Mouse (Mus musculus) stomach, embryonic 16.5 days (tissue): ENCODE measurements around the gene Dab2ip. TPM values are rescaled to one million over a fixed set of nuclear protein-coding genes. Genes with fewer than 3 reads are reported as not detected.
A peak's percentile ranks its signal among the peaks of the same experiment; 100 is the strongest.

Experiments
- ATAC-seq: fragments of 200-750 bp; cut with Nextera tagmentation; 2 replicates; pipeline ENCODE4 v1.8.0; 2017; ENCODE audit warnings: moderate number of reproducible peaks, moderate TSS enrichment; ENCODE audit not compliant: insufficient read depth, low FRiP score
- H3K27ac ChIP-seq: fragments of 300-500 bp; sonication (generic); 2 replicates; pipeline ENCODE4 v1.5.1; 2014; ENCODE audit warnings: low read length
- H3K27me3 ChIP-seq: fragments of 300-500 bp; sonication (generic); 2 replicates; pipeline ENCODE4 v1.6.1; 2014; ENCODE audit warnings: low read length, control low read depth, mixed read lengths; ENCODE audit not compliant: control insufficient read depth, insufficient read depth
- H3K36me3 ChIP-seq: fragments of 300-500 bp; sonication (generic); 2 replicates; pipeline ENCODE4 v1.6.1; 2014; ENCODE audit warnings: low read length; ENCODE audit not compliant: control insufficient read depth, insufficient read depth
- H3K4me1 ChIP-seq: fragments of 300-500 bp; sonication (generic); 2 replicates; pipeline ENCODE4 v1.6.1; 2014; ENCODE audit warnings: low read length, control low read depth, mixed read lengths; ENCODE audit not compliant: control insufficient read depth, insufficient read depth
- H3K4me2 ChIP-seq: fragments of 300-500 bp; sonication (generic); 2 replicates; pipeline ENCODE4 v1.6.1; 2014; ENCODE audit warnings: low read depth, low read length, mixed read lengths
- H3K4me3 ChIP-seq: fragments of 300-500 bp; sonication (generic); replicated peaks from 2 replicates; pipeline ENCODE4 v1.5.1; 2014; ENCODE audit warnings: mild to moderate bottlenecking, low read length
- H3K9ac ChIP-seq: fragments of 300-500 bp; sonication (generic); 2 replicates; pipeline ENCODE4 v1.6.1; 2014; ENCODE audit warnings: low read length
- H3K9me3 ChIP-seq: fragments of 300-500 bp; sonication (generic); replicated peaks from 2 replicates; pipeline ENCODE4 v1.6.1; 2016; ENCODE audit warnings: low read length, control low read depth; ENCODE audit not compliant: control insufficient read depth
- WGBS: fragments of 180-500 bp; shearing (Covaris S2); extraction: QIAGEN DNeasy Blood & Tissue Kit; methylation state at CpG from one replicate; pipeline ENCODE4 v1.1.7; 2014; 5-methylcytosine and 5-hydroxymethylcytosine counted together
- polyA plus RNA-seq: library from polyadenylated mRNA; unstranded; fragments of >200 nt; fragmentation: Nextera tagmentation; extraction: Ambion mirVana; gene quantifications from 2 replicates; pipeline ENCODE4 v1.2.1, GENCODE M21; 2015

Dab2ip gene
- polyA plus RNA-seq, 1 experiment from 2014 or later, result 31.2 TPM

DNA sequence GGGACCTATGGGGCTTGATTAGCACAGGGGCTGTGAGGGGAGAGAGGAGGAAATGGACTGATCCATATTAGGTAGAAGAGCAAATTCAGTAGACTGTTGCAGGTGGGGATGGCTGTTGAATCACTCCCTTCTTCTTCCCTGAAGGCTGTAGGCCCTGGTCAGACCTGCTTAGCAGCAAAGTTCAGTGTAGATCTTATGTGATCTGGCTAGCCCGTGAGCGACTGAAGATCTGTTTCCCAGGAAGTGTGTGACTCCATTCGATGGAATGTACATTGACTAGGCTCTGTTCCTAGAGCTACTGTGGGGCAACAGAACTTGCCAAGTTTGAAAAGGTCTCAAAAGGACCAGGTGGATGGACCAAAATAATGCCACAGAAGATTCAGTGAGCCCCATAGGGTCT lies 145.2 kb downstream of the Dab2ip start:
- H3K27ac ChIP-seq, result peak overlapping the region; percentile 81
- ATAC-seq, result no peak

DNA sequence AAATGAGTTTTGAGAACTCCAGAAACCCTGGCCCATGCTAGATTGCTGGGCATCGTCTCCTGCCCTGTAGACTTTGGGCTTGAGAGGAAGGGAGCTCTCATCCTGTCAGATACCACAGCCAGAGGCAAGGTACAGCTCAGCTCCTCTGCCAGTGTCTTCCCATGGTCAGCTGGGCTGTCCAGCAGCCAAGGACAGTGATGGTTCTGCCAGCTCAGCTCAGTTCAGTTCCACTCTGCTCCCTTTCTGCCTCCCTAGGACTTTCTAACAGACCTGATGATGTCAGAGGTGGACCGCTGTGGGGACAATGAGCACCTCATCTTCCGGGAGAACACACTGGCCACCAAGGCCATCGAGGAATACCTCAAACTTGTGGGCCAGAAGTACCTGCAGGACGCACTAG lies 154.5 kb downstream of the Dab2ip start:
- Histone ChIP-seq H3K27ac (no peak overlapping the region), H3K9me3 (no peaks in the 10 kb centered on the region), H3K4me2 (no peak overlapping the region), H3K4me1 (peaks cover 11% of the 10 kb centered on the region; the same call in 1 of the 2 replicates), H3K4me3 (no peak overlapping the region), H3K27me3 (no peaks in the 10 kb centered on the region), H3K36me3 (peaks cover 25% of the 10 kb centered on the region), H3K9ac (no peak overlapping the region)
- no peak for ATAC-seq
- 93% methylated on average over 5 of the region's 5 CpGs for WGBS

More for the DNA sequence above, 145.2 kb downstream of the Dab2ip start:
- Histone ChIP-seq H3K4me2 (no peak overlapping the region), H3K4me3 (no peak overlapping the region), H3K36me3 (peaks cover 5% of the 10 kb centered on the region; the same call in 1 of the 2 replicates), H3K9me3 (no peaks in the 10 kb centered on the region), H3K4me1 (peaks cover 48% of the 10 kb centered on the region), H3K9ac (no peak overlapping the region), H3K27me3 (no peaks in the 10 kb centered on the region)
- WGBS, result 68% methylated on average over 3 of the region's 3 CpGs

DNA sequence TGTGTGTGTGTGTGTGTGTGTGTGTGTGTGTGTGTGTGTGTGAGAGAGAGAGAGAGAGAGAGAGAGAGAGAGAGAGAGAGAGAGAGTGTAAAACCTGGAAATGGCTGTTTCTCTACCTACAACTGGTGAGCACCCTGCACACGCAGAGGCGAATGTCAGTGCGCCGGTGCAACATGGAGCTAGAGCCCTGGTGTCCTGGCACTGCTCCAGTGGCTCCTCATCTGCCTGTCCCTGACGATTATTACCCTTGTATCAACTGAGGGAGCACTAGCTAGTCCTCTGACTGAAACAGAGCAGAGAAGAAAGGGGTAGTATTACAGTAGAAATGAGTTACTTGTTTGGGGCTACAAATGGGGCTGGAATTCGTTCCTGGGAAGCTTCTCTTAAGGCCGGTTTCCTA lies 155.4 kb downstream of the Dab2ip start:
- 85% methylated on average over 7 of the region's 7 CpGs for WGBS
- H3K4me1 ChIP-seq, result peaks cover 11% of the 10 kb centered on the region; the same call in 1 of the 2 replicates

DNA sequence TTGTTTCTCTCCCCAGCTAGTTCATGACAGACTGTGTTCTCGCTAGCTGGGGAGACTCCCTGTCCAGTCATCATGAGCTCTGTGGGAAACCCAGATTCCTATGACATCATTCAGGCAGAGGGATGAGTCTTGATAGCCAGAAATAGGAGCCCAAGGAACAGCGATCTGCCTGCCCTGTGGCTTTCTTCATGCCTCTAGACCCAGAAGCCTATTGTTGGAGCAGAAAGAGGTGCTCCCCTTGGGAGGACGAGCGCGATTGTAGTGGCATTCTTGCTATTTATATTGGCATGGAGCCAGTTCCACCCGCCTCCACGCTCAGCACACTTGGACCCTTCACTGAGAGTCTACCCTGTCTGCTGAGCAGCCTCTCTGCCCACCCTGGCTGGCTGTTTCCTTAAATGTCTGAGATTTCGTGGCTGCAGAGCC lies 156.7 kb downstream of the Dab2ip start:
- peaks cover 11% of the 10 kb centered on the region; the same call in 1 of the 2 replicates for H3K4me1 ChIP-seq
- no peaks in the 10 kb centered on the region for H3K27me3 ChIP-seq
- no peak overlapping the region for H3K4me3 ChIP-seq
- no peak overlapping the region for H3K9ac ChIP-seq
- no peak overlapping the region for H3K27ac ChIP-seq
- no peak for ATAC-seq
- peaks cover 19% of the 10 kb centered on the region for H3K36me3 ChIP-seq
- 35% methylated on average over 8 of the region's 8 CpGs for WGBS
- H3K9me3 ChIP-seq, result no peaks in the 10 kb centered on the region
- H3K4me2 ChIP-seq, result no peak overlapping the region

More for the DNA sequence above, 155.4 kb downstream of the Dab2ip start:
- Histone ChIP-seq H3K4me2 (no peak overlapping the region), H3K9ac (no peak overlapping the region), H3K4me3 (no peak overlapping the region), H3K36me3 (peaks cover 22% of the 10 kb centered on the region), H3K27ac (no peak overlapping the region), H3K9me3 (no peaks in the 10 kb centered on the region), H3K27me3 (no peaks in the 10 kb centered on the region)
- ATAC-seq, result no peak

DNA sequence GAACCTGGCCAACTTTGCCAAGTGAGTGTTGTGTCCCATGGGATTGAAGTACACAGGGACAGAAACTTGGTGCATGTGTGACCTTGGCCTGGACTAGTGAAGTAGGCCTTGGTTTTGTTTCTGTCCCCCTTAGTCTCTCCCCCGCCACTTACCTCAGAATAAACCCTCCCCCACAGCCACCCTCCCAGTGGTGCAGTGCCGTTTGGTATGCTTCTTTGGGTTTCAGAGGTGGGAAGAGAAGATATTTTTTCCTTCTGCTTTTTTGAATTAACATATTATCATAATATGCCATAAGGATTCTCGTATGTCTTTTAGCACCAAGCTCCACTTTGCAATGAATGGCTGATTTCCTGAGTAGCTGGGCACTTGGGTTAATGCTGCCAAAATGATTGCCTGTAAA lies 157.4 kb downstream of the Dab2ip start:
- H3K9me3 ChIP-seq, result no peaks in the 10 kb centered on the region
- H3K27ac ChIP-seq, result no peak overlapping the region
- peaks cover 11% of the 10 kb centered on the region; the same call in 1 of the 2 replicates for H3K4me1 ChIP-seq
- no peak for ATAC-seq
- H3K4me3 ChIP-seq, result no peak overlapping the region
- no peak overlapping the region for H3K4me2 ChIP-seq
- no peaks in the 10 kb centered on the region for H3K27me3 ChIP-seq
- 89% methylated on average over 3 of the region's 3 CpGs for WGBS
- H3K36me3 ChIP-seq, result peaks cover 17% of the 10 kb centered on the region
- H3K9ac ChIP-seq, result no peak overlapping the region

DNA sequence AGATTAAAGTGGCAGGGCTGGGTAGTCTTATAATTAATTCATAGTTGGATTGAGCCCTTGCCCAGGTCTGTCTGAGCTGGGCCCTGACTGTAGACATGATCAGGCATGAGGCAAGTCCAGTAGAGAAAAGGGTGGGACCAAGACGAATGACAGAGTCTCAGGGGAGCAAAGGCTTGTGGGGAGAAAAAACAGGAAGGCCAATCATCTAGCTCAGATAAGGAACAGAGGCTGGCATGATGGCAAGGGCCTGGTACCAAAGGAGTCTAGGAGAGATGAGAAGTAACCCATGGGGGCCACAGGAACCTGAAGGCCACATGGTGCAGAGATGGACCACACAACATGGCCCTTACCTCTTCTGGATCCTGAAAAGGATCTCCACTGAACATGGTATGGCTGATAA lies 158.1 kb downstream of the Dab2ip start:
- H3K36me3 ChIP-seq, result peaks cover 22% of the 10 kb centered on the region
- peaks cover 11% of the 10 kb centered on the region; the same call in 1 of the 2 replicates for H3K4me1 ChIP-seq
- H3K9ac ChIP-seq, result no peak overlapping the region
- no peak overlapping the region for H3K27ac ChIP-seq
- no peaks in the 10 kb centered on the region for H3K27me3 ChIP-seq
- no peak for ATAC-seq
- H3K4me2 ChIP-seq, result no peak overlapping the region
- no peak overlapping the region for H3K4me3 ChIP-seq
- no peaks in the 10 kb centered on the region for H3K9me3 ChIP-seq
- WGBS, result 52% methylated on average over 1 of the region's 1 CpGs

DNA sequence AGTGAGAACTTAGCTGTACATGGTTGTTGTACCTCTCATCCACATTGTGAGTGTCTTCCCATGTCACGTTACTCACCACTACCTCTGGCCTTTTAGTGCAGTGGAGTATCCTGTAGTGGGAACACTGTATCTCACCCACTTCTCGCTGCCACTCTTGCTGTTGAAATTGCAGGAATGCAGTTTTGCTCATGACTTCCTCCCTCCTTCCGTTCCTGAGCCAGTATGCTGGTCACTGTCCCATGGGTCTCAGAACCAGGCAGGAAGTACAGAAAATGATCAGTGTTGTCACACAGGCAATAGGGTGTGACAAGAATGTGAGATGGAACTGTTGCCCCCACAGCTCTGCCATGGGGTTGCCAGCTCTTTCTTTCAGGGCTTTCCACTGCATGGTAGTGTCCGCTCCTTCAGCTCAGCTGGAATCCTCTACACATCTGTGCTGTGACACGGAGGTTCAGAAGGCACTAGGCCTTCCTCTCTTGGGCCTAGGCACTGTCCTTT lies 160.0 kb downstream of the Dab2ip start:
- peaks cover 30% of the 10 kb centered on the region for H3K36me3 ChIP-seq

DNA sequence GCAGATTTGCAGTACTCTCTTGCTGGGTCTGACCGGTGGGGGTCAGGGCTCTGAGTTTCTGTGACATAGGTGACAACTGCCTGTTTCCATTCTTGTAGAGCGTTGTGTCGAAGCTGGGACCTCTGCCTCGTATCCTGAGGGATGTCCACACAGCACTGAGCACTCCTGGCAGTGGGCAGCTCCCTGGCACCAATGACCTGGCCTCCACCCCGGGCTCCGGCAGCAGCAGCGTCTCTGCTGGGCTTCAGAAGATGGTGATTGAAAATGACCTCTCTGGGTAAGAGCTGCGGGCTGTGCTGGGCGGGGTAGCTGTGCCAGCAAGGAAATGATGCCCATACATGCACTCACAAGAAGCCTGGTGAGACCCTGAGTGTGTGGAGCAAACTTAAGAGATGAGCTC lies 160.6 kb downstream of the Dab2ip start:
- Histone ChIP-seq H3K4me3 (no peak overlapping the region), H3K27me3 (no peaks in the 10 kb centered on the region), H3K4me1 (peaks cover 8% of the 10 kb centered on the region; the same call in 1 of the 2 replicates), H3K9ac (no peak overlapping the region), H3K27ac (no peak overlapping the region), H3K9me3 (no peaks in the 10 kb centered on the region), H3K4me2 (no peak overlapping the region), H3K36me3 (peaks cover 35% of the 10 kb centered on the region)
- ATAC-seq, result no peak
- 92% methylated on average over 9 of the region's 9 CpGs for WGBS

More for the DNA sequence above, 160.0 kb downstream of the Dab2ip start:
- no peaks in the 10 kb centered on the region for H3K9me3 ChIP-seq
- H3K4me2 ChIP-seq, result no peak overlapping the region
- no peak for ATAC-seq
- peaks cover 11% of the 10 kb centered on the region; the same call in 1 of the 2 replicates for H3K4me1 ChIP-seq
- no peaks in the 10 kb centered on the region for H3K27me3 ChIP-seq
- H3K4me3 ChIP-seq, result no peak overlapping the region
- WGBS, result 85% methylated on average over 5 of the region's 5 CpGs
- H3K9ac ChIP-seq, result no peak overlapping the region
- no peak overlapping the region for H3K27ac ChIP-seq

DNA sequence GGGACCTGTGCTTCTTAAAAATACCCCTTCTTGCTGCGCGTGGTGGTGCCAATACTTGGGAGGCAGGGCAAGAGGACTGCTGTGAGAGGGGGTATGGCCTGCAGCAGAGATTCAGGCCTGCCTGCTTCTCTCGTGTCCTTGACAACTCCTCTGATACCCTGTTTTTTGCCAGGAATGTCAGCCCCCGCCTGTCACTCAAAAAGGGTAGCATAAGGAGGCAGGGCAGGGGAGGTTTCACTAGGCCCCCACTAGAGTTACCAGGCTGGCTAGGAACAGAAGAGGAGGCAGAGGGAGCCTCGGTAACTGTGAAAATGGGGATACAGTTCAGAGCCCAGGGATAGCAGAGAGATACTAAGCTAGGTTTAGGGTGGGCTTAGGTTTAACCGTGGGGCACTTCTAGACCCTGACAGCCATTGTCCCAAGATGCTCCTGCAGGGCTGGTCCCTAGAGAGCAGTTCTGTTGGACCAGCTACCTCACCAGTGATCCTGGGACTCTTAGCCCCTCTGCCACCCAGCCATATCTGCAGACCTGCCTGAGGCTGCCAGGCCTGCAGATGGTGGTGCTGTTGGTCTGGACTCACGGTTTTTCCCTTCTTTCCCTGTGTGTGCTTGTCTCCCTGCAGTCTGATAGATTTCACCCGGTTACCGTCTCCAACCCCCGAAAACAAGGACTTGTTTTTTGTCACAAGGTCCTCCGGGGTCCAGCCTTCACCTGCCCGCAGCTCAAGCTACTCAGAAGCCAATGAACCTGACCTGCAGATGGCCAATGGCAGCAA lies 161.4 kb downstream of the Dab2ip start:
- no peak for ATAC-seq
- no peak overlapping the region for H3K4me2 ChIP-seq
- no peaks in the 10 kb centered on the region for H3K27me3 ChIP-seq
- H3K4me3 ChIP-seq, result no peak overlapping the region
- no peak overlapping the region for H3K27ac ChIP-seq
- WGBS, result 87% methylated on average over 12 of the region's 12 CpGs
- H3K9me3 ChIP-seq, result no peaks in the 10 kb centered on the region
- H3K4me1 ChIP-seq, result 0 out of 2 replicates have a peak, but pooled peaks cover under 1% of the 10 kb centered on the region
- peaks cover 36% of the 10 kb centered on the region for H3K36me3 ChIP-seq
- H3K9ac ChIP-seq, result no peak overlapping the region
